Mouse (Mus musculus) B cell, adult 67 days (primary cell): ENCODE measurements around the gene Tmem229a. TPM values are rescaled to one million over a fixed set of nuclear protein-coding genes. Genes with fewer than 3 reads are reported as not detected.

Experiments used
- total RNA-seq, 2 experiments: library from RNA; stranded (reverse); gene quantifications; 4 replicates each; pipeline ENCODE4 v1.2.4; 2023

Gene Tmem229a
- not detected for total RNA-seq

DNA sequence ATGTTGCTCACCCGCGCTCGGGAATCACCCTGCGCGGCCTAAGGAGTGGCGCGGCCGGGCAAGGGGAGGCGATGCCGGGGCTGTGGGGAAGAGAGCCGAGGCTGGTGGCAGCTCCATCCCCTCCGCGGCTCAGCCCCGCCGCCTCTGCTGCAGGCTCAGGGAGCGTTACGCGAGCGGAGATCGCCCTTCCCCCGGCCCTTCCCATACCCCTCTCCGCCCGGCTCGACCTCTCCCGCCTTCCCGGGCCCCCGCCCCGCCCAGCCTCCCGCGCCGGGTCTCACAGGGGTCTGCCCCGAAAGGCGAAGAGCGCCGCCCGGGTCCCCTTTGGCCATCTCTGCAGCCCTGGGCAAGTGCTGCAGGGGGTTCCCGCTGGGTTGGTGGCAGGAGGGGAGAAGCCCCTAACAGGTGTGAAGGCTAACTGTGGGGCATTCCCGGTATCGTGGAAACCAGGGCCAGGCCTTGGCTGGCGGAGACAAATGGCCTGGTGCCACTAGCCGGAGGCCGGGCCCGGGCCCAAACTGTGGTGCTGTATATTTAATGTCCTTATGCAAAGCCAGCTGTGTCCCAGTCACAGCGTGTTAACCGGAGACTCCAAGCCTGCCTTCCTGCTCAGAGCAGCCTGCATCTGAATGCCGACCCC, at the start of gene Tmem229a:
TSS of gene Tmem229a (minus strand) at position 352 of the 640 bp plus-strand sequence.

Other genes starting within 250 kb of the Tmem229a start
- not detected for gene Hyal6, start 223.1 kb downstream of the Tmem229a start, total RNA-seq
- gene Hyal4, start 208.0 kb downstream of the Tmem229a start, total RNA-seq = not detected
- gene Spam1, start 165.1 kb downstream of the Tmem229a start, total RNA-seq = not detected
- gene Hyal5, start 98.3 kb downstream of the Tmem229a start, total RNA-seq = not detected